Mouse (Mus musculus) mesoderm, embryonic 11.5 days (tissue): ENCODE data around the gene Fam89b.

Experiments
- DNase-seq: peaks from one replicate; pipeline ENCODE4 v3.0.0-alpha.2; 2012; ENCODE audit warnings: low read depth, low spot score

Fam89b gene

GRCm38 (mm10) chr19:5740320-5741317, 11.2 kb upstream of the Fam89b start, which contains the start of gene Ltbp3:
Ltbp3 (plus strand) TSS chr19:5740904.
- no peak for DNase-seq

GRCm38 (mm10) chr19:5739446-5739845, 10.0 kb upstream of the Fam89b start:
- DNase-seq: no peak

GRCm38 (mm10) chr19:5734325-5734724, 4.9 kb upstream of the Fam89b start:
- no peak for DNase-seq

- peak; percentile 96 for DNase-seq
Measured at GRCm38 (mm10) chr19:5731264-5731978, 2.0 kb upstream of the Fam89b start.

- no peak for DNase-seq
Measured at GRCm38 (mm10) chr19:5730314-5731186, 1.1 kb upstream of the Fam89b start.

- DNase-seq: peak; percentile 34
Measured at GRCm38 (mm10) chr19:5728631-5729443, 616 bp downstream of the Fam89b start.

- DNase-seq: peak; percentile 88
Measured at GRCm38 (mm10) chr19:5727701-5728100, 1.8 kb downstream of the Fam89b start.

- DNase-seq: no peak
Measured at GRCm38 (mm10) chr19:5726961-5727578, 2.4 kb downstream of the Fam89b start.

- DNase-seq: no peak
Measured at GRCm38 (mm10) chr19:5725767-5726515, 3.5 kb downstream of the Fam89b start, which contains the start of gene Ehbp1l1. Ehbp1l1 (minus strand) TSS chr19:5726317.

GRCm38 (mm10) chr19:5725029-5725707, 4.3 kb downstream of the Fam89b start:
- no peak for DNase-seq

GRCm38 (mm10) chr19:5724549-5724941, 4.9 kb downstream of the Fam89b start:
- no peak for DNase-seq

- no peak for DNase-seq
Measured at GRCm38 (mm10) chr19:5723934-5724548, 5.4 kb downstream of the Fam89b start.

- no peak for DNase-seq
Measured at GRCm38 (mm10) chr19:5722848-5723425, 6.5 kb downstream of the Fam89b start.

GRCm38 (mm10) chr19:5721233-5721632, 8.2 kb downstream of the Fam89b start:
- DNase-seq: no peak

- DNase-seq: no peak
Measured at GRCm38 (mm10) chr19:5716955-5717354, 12.5 kb downstream of the Fam89b start.

- no peak for DNase-seq
Measured at GRCm38 (mm10) chr19:5715793-5716688, 13.4 kb downstream of the Fam89b start.

- DNase-seq: no peak
Measured at GRCm38 (mm10) chr19:5713730-5714129, 15.7 kb downstream of the Fam89b start.
